Mouse (Mus musculus) heart, adult 18-20 months (tissue): ENCODE measurements around the gene Adss. TPM values are rescaled to one million over a fixed set of nuclear protein-coding genes. Genes with fewer than 3 reads are reported as not detected.
"Not testable (repeated sequence)": the region's sequence is repeated elsewhere in the genome, so short reads cannot be mapped to it uniquely, and the experiment has no call there.

Experiments used
- DNase-seq, 2 experiments: peaks; one replicate each; pipeline ENCODE4 v3.0.0; 2021 to 2022; ENCODE audit warnings: mixed read lengths in 1 of 2
- long read RNA-seq, 2 experiments: library from polyadenylated mRNA; stranded (forward); transcript quantifications; one replicate each; pipeline ENCODE4 v2.0.0; 2021
- total RNA-seq, 2 experiments: library from RNA; stranded (reverse); gene quantifications; 2 replicates each; pipeline ENCODE4 v1.2.3; 2021

The Adss gene
- total RNA-seq = 1 to 10 TPM; 6.2 to 8.7 TPM
- long read RNA-seq, experiment 1, transcript Adss-201 (13 exons, 2,771 nt) = major isoform, 5 of 5 reads
- long read RNA-seq, experiment 1, partial matches to known transcripts = 0 of 5 reads
- long read RNA-seq, experiment 1, other reads (novel, unspliced or antisense) = 0 of 5 reads
- long read RNA-seq, experiment 2, partial matches to known transcripts = 0 of 4 reads
- long read RNA-seq, experiment 2, other reads (novel, unspliced or antisense) = 2 of 4 reads

DNA sequence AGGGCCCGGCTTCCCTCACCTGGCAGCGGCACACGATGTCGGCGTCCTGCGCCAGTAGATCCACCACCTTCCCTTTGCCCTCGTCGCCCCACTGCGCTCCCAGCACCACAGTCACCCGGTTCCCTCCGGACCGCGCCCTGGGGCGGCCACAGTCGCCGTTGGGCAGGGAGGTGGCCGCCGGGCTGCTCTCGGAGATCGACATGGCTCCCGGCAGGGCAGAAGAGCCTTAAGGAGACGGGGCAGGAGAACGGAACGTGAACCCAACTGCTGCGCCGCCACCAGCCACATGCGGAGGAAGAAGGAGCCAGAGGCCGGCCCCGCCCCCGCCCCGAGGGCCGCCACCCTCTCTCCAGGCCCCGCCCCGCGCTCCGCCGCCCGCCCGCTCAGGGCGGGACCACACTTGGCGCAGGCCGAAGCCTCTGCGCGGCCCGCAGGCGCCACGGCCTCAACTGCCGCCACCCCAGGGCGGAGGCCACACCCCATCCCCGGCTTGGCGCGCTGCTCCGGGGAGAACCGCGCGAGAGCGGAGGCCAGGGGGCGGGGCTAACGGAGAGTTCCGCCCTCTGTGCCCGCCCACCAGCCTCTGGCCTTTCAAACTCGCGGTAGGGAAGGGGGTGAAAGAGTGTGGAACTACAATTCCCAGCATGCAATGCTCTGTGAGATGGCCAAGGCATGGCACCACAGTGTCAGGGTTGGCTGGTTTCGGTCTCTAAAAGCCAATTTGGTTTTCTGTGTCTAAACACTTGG is at the start of gene Adss:
TSS of gene Adss (minus strand) at position 319 of the 747 bp plus-strand sequence.
- DNase-seq = peak; percentile 98 to 99

DNA sequence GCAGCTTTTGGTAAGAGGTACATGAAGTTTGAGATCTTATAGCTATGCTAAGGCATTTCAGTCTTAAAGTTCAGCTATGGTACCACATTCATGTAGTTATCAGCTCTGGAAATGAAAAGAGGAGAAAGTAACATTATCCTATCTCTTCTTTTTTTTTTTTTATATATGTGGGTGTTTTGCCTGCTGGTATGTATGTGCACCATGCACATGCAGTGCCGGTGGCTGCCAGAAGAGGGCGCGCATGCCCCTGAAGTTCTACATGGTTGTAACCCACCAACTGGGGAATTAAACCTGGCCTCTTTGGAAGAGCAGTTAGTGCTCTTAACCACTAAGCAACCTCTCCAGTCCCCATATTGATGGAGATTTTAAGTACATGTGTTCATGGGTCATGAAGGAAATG is 49.5 kb upstream of the Adss start:
- DNase-seq = not testable (repeated sequence)

DNA sequence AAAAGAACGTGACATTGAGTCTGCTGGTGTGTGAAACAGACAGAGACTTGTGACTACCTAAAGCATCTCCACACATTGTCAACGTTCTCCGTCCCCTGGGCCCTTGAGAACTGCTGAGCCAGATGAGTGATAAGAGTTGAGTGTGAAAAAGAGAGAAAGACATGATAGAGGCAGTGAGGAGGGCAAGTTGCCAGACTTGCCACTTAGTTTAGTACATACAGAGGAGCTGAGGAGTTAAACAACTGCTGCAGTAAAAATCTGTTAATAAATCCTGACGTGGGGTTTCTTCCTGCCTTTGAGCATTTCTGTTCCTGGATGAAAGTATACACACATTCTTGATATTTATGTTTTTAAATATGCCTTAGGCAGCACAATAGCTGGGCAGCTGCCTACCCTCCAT is 31.5 kb upstream of the Adss start:
- not testable (repeated sequence) for DNase-seq

DNA sequence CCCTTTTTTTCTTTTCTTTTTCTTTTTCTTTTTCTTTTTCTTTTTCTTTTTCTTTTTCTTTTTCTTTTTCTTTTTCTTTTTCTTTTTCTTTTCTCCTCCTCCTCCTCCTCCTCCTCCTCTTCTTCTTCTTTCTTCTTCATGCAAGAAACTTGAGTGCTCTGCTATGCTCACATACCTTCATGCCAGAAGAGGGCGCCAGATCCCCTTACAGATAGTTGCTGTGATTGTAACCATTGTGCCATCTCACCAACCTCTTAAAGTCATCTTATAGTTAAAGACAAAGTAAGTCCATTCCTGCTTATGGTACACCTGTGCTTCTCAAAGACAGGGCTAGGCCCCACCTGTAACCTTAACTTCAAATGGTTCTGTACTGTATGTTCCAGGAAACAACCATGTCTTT is 10.5 kb upstream of the Adss start:
- DNase-seq = peak in 1 of 2 experiments; percentile 30

DNA sequence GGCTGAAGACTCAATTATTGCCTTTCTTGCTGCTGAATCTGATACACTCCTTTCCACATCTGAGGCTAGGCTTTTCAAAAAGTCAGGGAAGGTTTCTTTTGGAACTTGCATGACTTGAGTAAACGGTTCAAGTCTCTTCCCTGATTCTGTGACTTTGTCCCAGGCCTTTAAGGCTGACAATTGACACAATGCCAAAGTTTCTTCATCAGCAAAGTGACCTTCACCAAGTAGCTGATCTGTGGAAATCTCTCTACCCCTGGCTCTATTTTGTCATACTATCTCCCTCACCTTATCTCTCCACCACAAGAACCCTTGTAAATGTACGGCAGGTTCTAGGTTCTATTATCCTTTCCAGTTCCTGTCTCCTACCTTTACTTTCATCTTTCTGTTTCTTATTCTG is 7.2 kb upstream of the Adss start:
- no peak for DNase-seq

DNA sequence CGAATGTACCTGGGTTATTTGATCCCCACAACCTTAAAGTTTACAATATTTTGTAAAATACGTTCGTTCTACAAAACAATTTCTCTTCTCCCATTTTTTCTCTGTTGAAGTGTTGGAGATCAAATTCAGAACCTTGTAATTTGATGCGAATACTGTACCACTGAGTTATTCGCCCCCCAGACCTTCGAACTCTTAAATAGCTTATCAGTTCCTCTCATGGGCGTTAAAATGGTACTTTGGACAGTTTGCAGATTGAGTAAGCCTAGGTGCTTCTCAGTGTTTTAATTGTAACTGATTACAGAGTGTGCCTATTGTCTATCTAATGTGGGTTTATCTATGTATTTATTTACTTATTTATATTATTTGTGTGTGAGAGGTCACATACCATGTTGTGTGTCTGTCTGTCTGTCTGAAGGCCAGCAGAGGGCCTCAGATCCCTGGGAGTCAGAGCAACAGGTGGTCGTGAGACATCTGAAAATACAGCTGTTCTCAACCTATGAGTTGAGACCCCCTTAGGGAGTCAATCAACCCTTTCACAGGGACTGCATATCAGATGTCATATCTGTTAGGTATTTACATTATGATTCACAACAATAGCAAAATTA is 942 bp upstream of the Adss start:
- peak in 1 of 2 experiments; percentile 9 for DNase-seq

DNA sequence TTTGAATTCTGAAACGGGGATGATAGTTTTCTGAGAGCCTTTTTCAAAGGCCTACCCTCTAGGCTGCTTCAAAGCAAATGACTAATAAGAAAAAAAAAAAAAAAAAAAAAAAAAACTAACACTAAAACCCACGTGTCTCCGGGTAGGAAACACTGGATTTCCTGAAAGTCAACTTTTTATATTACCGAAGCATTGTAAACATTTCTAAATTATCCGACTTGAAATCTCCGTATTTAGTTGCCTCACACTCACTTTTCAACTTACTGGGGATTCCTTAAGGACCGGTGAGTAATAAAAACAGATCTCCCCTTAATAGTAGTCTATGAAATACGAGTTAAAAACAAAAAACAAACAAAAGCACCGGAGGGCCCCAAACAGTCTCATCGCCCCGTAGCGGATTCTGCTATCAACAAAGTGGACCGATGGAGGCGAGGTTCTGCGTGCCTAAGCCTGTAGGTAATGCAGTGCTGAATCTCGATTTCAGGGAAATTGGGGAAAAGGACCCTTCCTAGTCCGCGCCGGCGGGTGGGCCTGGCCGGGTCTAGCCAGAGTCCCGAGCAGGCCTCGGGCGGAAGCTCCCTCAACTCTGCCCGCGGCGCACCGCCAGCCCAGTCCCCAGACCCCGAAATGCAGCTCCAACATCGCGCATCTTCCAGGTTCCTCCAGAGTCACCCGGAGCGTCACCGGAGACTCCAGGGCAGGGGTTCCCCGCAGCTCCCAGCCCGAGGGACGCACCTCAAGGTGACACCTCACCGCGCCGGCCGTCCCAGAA is 704 bp downstream of the Adss start:
- no peak for DNase-seq

DNA sequence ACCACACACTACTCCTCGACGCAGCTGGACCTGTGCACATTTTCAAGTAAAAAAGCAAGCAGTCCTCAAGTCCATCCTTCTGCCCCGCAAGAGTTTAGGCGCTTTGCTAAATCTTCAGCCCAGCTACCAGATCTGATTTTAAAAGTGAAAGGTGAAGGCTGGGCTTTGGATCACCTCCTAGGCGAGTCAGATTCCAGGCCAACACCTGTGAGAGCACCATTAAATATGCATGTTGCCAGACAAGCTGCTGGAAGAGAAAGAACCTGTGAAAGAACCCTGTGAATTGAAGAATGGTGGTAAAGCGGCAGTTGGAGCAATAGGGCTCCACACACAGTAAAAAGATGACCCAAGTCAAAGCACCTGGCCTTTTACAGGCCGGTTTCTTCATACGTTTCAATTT is 1.4 kb downstream of the Adss start:
- peak in 1 of 2 experiments; percentile 21 for DNase-seq

DNA sequence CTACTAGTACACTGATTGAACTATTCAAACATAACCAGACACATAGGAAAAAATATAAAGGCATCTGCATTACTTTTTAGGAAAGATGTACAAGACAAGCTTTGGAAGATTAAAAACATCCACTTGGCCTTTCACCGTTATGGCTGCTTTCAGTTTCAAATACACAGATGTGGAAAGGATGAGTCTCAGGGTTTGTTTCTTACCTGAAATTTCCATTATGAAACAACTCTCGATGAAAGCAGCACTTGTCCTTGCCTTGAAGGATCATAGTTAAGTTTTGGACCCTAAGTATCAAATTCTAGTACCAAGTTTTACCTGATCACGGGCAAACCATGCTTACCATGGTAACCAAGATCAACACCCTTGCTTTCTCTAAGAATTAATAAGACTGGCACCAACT is 3.5 kb downstream of the Adss start:
- DNase-seq = no peak

DNA sequence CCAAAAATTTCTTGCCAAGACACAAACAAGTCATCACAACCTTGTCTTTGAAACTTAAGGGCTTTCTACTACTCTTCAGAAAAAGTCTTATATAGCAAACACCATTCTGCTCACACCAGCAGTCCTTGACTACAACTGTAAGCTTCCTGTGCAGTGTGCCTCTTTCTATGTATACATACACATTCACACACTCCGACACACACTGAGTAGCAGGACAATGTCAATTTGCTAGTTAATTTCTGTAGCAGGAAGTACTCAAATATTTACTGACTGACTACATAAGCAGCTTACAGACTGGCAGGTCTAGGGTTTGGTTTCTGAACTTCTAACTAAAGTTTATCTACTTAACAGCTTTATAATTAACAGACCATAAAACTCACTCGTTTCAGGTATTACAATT is 18.9 kb downstream of the Adss start:
- DNase-seq = no peak

DNA sequence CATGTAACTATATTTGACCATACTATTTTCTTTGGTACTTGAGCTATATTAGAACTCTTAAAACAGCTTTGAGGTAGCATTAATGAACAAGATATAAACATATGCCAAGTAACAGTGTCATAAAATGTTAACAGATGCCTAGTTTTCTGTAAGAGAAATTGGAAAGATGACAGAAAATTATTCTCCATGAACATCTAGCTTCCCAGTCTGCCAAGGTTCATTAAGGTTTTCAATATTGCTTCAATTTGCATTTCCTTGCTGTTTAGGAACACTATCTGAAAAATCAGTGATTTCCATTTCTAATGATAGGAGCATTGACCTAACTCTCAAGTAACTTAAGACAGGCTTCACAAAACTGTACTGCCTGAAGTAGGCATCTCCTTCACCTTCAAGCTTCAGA is 27.4 kb downstream of the Adss start:
- no peak for DNase-seq

DNA sequence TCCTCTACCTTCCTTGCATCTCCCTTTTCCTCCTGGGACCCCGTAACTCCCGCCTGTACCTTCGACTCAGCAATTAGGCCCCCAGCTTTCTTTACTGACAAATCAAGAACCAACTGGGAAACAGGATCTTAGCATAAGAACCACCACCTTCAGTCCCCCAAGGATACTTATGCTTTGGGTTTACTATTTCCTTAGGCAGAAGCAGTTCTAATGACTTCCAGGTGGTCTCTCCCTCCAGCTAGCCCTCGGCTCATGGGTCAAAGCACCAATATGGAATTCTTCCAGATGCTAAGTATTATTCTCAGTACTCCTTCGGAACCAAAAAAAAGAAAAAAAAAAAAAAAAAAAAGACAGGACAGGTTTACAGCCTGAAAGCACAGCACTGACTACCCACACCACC is 39.1 kb downstream of the Adss start:
- DNase-seq = no peak

DNA sequence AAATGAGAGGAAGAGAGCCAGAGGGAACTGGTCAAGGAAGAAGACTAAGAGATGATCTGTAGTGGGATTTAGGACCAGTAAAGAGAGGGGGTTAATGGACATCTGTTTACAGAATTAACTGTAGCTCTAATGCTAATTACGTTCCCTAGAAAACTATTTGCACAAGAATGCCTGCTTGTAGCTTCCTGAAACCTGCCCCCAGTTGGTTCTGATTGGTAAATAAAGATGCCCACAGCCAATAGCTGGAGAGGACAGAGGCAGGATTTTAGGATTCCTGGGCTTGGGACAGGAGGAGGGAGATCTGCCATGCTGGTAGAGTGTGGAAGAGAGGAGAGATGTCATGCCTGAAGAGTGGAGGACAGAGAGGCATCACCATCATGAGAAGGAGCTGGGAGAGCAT is 42.8 kb downstream of the Adss start:
- DNase-seq = no peak

DNA sequence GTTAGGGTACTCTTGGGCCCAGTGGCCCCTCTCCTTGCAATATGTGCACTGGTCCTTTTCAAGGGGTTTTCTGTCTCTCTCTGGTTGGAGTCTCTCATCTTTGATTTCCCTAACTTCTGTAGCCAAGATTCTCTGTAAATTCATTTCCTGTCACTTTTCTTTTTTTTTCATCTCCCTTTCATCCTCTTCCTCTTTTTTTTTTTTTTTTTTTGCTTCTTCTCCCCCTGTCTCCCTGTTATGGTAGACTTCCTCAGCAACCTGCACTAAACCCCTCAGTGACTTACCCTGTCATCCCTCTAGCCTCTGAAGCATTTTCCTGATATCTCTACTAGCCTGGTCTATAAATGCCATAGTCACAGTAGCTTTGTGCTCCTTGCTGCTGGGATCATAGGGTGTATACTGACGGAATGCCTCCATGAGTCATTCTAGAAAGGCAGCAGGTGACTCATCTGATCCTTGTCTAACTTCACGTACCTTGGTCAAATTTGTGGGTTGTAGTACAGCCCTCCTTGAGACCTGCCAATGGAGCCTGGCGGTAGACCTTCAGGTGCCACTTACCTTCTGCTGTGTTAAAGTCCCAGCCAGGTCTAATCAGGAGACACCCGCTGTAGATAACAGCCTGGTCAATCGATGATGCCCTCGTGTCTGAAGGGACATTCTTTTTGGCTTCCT is 48.3 kb downstream of the Adss start:
- no peak for DNase-seq

DNA sequence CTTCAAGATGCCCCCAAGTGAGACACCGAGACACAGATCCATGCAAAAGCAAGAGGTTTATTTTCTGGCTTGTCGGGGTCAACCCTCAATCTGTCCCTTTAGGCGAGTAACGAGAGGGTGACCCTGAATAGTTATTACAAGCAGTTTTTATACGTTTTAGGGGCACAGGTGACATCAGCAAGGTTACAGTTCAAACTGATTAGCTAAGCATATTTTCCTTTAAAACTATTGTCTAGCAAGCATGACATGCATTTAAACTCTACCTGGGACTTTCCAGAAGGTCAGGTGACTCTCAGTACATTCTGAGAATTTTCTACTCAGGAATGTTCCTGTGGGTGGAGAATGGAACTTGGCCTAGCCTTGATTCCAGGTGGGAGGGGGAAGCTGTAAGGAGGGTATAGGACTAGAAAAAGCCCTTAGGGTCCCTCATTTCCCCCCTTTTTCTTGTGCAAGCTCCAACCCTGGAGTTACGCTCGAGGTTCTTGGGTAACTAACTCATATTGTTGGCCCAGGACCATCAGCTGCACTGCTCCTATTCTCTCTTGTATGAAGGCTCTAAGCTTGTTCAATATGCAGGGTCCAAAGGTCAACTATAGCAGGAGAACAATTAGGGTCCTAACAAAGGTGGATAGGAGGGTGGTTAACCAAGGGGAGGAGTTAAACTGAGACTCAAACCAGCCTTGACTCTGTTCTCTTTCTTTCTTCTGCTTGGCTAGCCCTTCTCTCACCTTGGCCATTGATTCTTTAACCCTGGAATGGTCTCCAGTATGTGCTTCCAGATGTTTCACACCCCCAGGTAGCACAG is 51.6 kb downstream of the Adss start:
- DNase-seq = no peak

DNA sequence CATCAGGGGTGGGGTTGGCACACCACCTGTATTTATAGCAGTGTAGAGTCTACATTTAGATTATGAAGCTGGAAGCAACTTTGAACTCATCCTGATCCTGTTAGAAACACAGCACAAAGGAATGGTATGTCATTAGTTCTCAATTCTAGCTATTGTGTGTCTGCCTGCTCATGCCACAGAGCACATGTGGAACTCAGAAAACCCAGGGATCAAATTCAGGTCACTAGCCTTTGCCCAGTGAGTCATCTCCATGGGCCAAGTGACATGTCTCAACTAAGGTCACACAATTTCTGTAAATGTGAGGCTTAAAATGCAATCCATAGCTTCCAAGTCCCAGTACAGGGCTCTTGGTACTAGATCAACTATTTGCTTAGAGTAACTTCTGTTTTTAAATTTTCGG is 54.2 kb downstream of the Adss start:
- DNase-seq = no peak

DNA sequence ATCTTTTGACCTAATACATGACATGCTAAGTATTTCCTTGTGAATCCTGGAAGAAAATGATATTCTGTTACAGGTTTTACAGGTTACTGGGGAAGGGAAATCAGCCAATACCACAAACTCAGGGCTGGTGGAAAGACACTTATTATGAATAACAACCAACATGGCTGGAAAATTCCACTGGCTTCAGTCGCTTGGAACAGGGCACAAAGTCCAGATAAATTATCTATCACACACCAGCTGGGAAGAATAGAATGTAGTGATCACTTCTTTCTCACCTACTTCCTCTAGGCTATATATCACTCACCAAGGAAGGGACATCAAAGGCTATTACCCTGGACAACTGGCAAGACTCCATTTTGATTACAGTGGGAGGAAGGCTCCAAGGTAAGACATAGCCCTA is 55.6 kb downstream of the Adss start:
- DNase-seq = no peak

DNA sequence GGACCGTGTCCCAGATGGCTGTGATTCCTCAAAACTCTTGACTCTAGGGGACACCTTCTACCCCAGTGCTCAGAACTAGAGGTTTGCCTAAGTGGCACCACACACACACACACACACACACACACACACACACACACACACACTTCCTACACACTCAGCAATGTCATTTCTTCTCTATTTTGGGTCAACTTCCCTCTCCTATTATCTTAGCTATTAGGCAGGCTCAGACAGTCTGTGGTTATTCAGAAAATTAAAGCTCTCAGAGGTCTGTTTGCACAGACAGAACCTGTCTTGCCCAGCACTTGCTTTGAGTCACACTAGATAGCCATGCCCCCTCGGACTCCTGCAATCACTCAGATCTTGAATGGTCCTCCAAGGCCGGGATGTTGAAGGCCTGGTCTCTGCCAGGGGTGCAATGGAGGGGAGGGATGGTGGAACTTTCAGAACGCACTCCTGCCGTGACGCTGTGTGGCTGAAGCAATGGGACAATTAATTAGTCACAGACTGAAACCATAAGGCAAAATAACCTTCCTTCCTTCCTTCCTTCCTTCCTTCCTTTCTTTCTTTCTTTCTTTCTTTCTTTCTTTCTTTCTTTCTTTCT is 58.7 kb downstream of the Adss start:
- DNase-seq = no peak

DNA sequence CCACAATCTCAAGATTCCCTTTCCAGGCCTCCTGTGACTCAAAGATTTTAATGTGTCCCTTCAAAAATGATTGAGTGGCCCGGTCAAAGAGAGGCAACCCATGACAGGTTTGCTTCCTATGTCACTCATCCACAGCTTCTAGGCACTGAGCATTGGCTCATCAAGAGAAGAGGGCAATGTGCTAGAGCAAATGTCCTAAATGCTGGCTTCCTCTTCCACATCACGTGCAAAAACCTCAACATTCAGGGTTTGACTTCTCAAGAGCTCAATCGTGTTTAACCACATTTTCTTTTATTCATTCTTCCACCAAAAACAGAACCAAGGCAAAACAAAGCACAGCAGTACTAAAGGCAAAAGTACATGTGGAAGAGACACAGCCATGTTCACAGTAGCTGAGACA is 64.3 kb downstream of the Adss start:
- DNase-seq = no peak

DNA sequence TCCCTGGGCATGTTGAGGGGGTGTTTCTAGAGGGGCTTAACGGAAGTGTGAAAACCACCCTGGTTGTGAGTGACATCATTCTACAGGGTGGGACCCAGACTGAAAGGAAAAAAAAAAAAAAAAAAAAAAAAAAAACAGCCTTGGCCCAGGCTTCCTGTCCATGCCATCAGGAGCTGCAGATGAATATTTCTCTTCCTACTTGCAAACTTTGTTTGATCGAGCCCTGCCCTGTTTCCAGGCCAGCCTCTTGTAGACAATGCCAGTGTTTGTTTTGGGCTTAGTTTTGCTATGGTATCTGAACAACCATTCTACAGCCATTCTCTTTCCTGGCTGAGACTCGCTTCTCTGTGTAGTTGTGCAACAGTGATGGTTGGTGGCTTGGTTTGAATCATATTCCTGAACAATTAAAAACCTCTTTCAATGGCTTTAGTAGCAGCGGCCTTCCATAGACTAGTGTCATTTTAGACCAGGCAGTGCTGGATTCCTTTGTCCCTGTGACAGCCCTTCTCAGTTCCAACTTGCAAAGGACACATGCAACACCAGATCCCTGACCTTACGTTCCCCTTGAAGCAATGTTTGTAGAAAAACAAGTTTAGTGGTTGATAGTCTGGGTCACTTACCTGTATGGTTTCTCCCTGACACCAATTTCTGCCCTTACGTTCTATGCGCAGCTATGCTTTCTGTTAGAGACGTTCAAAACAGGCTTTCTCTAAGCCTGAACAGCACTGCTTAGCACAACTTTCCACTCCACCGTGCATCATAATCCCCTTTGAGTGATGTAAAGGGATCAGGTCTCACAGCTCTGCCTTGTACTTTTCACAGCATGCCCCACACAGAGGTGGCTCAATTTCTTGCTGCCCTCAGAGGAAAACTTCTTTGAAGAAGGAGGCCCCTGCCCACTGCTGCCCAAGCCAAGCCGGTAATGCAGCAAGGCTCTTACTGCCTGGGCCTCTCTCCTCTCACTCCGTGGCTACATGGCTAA is 67.0 kb downstream of the Adss start, which contains the start of gene 1700016C15Rik:
TSS of gene 1700016C15Rik (plus strand) at position 772 of the 982 bp plus-strand sequence.
- no peak for DNase-seq
